Mouse (Mus musculus): ENCODE results near the gene Cpa5. TPM values are rescaled to one million over a fixed set of nuclear protein-coding genes. Genes with fewer than 3 reads are reported as not detected.

Gene Cpa5
- total and polyA plus RNA-seq, 3 experiments: not detected

- dilution Hi-C loops (cut with MboI; ENCODE audit: extremely low pct_ligation_motif_present, extremely low pct_unique_long_range_greater_than_20kb, low sequenced_read_pairs): no loop called here
- H3K36me3 ChIP-seq (replicated peaks in 1 of 2; ENCODE audit: control insufficient read depth in 1 of 2, insufficient read depth in 1 of 2, low read length in 1 of 2): no peaks in the 10 kb centered on the region
- in situ Hi-C loops (cut with MboI; ENCODE audit: low pct_ligation_motif_present, low pct_unique_long_range_greater_than_20kb, low sequenced_read_pairs): no loop called here
- no peak overlapping the region for H3K9ac ChIP-seq (ENCODE audit: insufficient read depth, low read depth)
- no peak for DNase-seq (ENCODE audit: extremely low read depth)
- TF ChIP-seq GABPA (IDR thresholded peaks at IDR 0.05; ENCODE audit: insufficient replicate concordance, low read depth, low read length) (no peak), UBTF (IDR thresholded peaks at IDR 0.05; ENCODE audit: low read depth, low read length) (no peak), POLR2A (IDR thresholded peaks at IDR 0.05; ENCODE audit: low read depth, low read length) (no peak), SIN3A (IDR thresholded peaks at IDR 0.05; ENCODE audit: low read length) (no peak), CTCF (conservative IDR thresholded peaks at IDR 0.05 in 1 of 2, IDR thresholded peaks at IDR 0.05 in 1 of 2; ENCODE audit: low read depth in 2 of 2, low read length in 2 of 2) (no peak), JUN (IDR thresholded peaks at IDR 0.05; ENCODE audit: insufficient read depth, low read depth, low read length) (no peak), EP300 (IDR thresholded peaks at IDR 0.05; ENCODE audit: low read length) (no peak), ETS1 (conservative IDR thresholded peaks at IDR 0.05; ENCODE audit: low read depth, low read length) (no peak), POLR2AphosphoS2 (IDR thresholded peaks at IDR 0.05; ENCODE audit: low read depth, low read length) (no peak)
- no peak overlapping the region for H3K4me3 ChIP-seq (replicated peaks in 1 of 3; ENCODE audit: low read depth in 2 of 3, low read length in 2 of 3, poor library complexity in 1 of 3)
- no peaks in the 10 kb centered on the region for H3K27me3 ChIP-seq (replicated peaks)
- no peaks in the 10 kb centered on the region for H3K9me3 ChIP-seq (replicated peaks; ENCODE audit: low read length)
- H3K79me2 ChIP-seq (replicated peaks; ENCODE audit: control insufficient read depth, extremely low read depth, insufficient read depth, poor library complexity, severe bottlenecking): no peaks in the 10 kb centered on the region
- H3K4me2 ChIP-seq (ENCODE audit: insufficient read depth, low read depth, poor library complexity, severe bottlenecking): no peak overlapping the region
- H3K4me1 ChIP-seq (ENCODE audit: control insufficient read depth in 1 of 2, insufficient read depth in 2 of 2): no peaks in the 10 kb centered on the region; a peak in 1 of 4 replicates
- no peak overlapping the region for H3K27ac ChIP-seq (ENCODE audit: insufficient read depth, low read depth)
Measured at GRCm38 (mm10) chr6:30594364-30594763, 16.4 kb upstream of the Cpa5 start.

DNA sequence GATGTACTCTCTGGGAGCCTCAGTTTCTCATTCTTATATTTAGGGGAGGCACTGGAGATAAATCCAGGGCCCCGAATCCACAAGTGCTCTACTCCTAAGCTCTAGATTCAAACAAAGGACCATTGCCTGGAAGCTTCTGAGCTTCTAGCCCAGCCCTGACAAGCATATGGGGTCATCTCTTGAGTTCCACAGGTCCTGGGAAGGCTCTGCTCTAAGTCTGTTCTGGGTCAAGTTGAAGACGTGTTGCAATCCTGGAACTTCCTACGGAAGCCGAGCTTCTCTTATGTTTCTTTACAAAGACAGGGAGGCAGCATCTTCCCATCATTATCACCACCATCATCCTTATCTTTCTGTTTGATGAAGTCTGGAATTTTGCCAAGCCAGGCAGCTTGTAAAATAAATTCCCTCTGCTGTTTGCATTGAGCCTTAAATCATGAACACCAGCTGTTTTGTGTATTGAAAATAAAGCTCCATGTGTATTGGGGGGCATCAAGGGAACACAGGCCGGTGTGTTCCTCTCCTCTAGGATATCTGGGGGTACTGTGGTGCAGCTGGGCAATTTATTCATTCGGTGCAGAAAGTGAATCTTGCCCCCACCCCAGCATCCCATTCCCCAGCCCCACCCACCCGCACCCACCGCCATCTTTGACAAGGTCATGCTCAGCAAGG lies 14.4 kb upstream of the Cpa5 start:
- Histone ChIP-seq H3K27ac (ENCODE audit: insufficient read depth, low read depth) (no peak overlapping the region), H3K4me2 (ENCODE audit: insufficient read depth, low read depth, poor library complexity, severe bottlenecking) (no peak overlapping the region), H3K79me2 (replicated peaks; ENCODE audit: control insufficient read depth, extremely low read depth, insufficient read depth, poor library complexity, severe bottlenecking) (no peaks in the 10 kb centered on the region), H3K36me3 (replicated peaks in 1 of 2; ENCODE audit: control insufficient read depth in 1 of 2, insufficient read depth in 1 of 2, low read length in 1 of 2) (no peaks in the 10 kb centered on the region), H3K9me3 (replicated peaks; ENCODE audit: low read length) (no peaks in the 10 kb centered on the region), H3K4me1 (ENCODE audit: control insufficient read depth in 1 of 2, insufficient read depth in 2 of 2) (no peaks in the 10 kb centered on the region; a peak in 1 of 4 replicates), H3K4me3 (replicated peaks in 1 of 3; ENCODE audit: low read depth in 2 of 3, low read length in 2 of 3, poor library complexity in 1 of 3) (no peak overlapping the region), H3K27me3 (replicated peaks) (no peaks in the 10 kb centered on the region), H3K9ac (ENCODE audit: insufficient read depth, low read depth) (no peak overlapping the region)
- dilution Hi-C loops (cut with MboI; ENCODE audit: extremely low pct_ligation_motif_present, extremely low pct_unique_long_range_greater_than_20kb, low sequenced_read_pairs) (no loop called here), in situ Hi-C loops (cut with MboI; ENCODE audit: low pct_ligation_motif_present, low pct_unique_long_range_greater_than_20kb, low sequenced_read_pairs) (no loop called here)
- DNase-seq (ENCODE audit: extremely low read depth): no peak
- TF ChIP-seq TBP (conservative IDR thresholded peaks at IDR 0.05; ENCODE audit: low read depth, low read length) (no peak), KAT2A (IDR thresholded peaks at IDR 0.05; ENCODE audit: insufficient replicate concordance, low read length) (no peak), CTCF (conservative IDR thresholded peaks at IDR 0.05 in 1 of 2, IDR thresholded peaks at IDR 0.05 in 1 of 2; ENCODE audit: low read depth in 2 of 2, low read length in 2 of 2) (no peak), PAX5 (IDR thresholded peaks at IDR 0.05; ENCODE audit: low read length) (no peak), MYC (IDR thresholded peaks at IDR 0.05; ENCODE audit: low read depth, low read length) (no peak), USF1 (IDR thresholded peaks at IDR 0.05; ENCODE audit: low read depth, low read length) (no peak), MAFK (IDR thresholded peaks at IDR 0.05; ENCODE audit: insufficient replicate concordance, low read length) (no peak), POLR2A (IDR thresholded peaks at IDR 0.05; ENCODE audit: low read depth, low read length) (no peak), ZC3H11A (IDR thresholded peaks at IDR 0.05; ENCODE audit: low read depth, low read length) (no peak), SIN3A (IDR thresholded peaks at IDR 0.05; ENCODE audit: low read length) (no peak), USF2 (conservative IDR thresholded peaks at IDR 0.05; ENCODE audit: low read depth, low read length) (no peak), MXI1 (IDR thresholded peaks at IDR 0.05; ENCODE audit: low read depth, low read length) (no peak), MAZ (IDR thresholded peaks at IDR 0.05; ENCODE audit: low read depth, low read length) (no peak), CHD2 (IDR thresholded peaks at IDR 0.05; ENCODE audit: low read length) (no peak), RAD21 (IDR thresholded peaks at IDR 0.05; ENCODE audit: low read depth, low read length) (no peak), HCFC1 (IDR thresholded peaks at IDR 0.05; ENCODE audit: low read depth, low read length) (no peak), ETS1 (conservative IDR thresholded peaks at IDR 0.05; ENCODE audit: low read depth, low read length) (no peak), NELFE (IDR thresholded peaks at IDR 0.05; ENCODE audit: low read depth, low read length) (no peak), MEF2A (IDR thresholded peaks at IDR 0.05; ENCODE audit: borderline replicate concordance, low read depth, low read length) (no peak)
